Comparison of ENCODE assay signal across 11 mouse cellular contexts in genomic region chr10:44266561-44266960, GRCm38 (mm10). TPM values are rescaled to one million over a fixed set of nuclear protein-coding genes. Genes with fewer than 3 reads are reported as not detected.
DNase-seq lines count a peak whose midpoint lies in the region; ATAC-seq lines count a peak whose summit lies in the region.
"Had no signal": no experiment of that assay in that cellular context is flagged by ENCODE, and none has a peak within 500 bp of the region (broad histone marks: within the 10 kb centered on the region; RNA-seq: fewer than 3 reads in every experiment).

No protein-coding gene starts in this region.

- H3K9ac ChIP-seq in heart, embryonic 14.5 days (ENCODE audit: low read length), result no peak overlapping the region
- H3K9ac ChIP-seq in embryonic facial prominence, embryonic 12.5 days, result no peak overlapping the region

- H3K4me3 ChIP-seq in heart, embryonic 14.5 days (ENCODE audit: control insufficient read depth in 1 of 2, insufficient read depth in 1 of 2, low read depth in 1 of 2, low read length in 2 of 2), result no peak overlapping the region
- H3K4me3 ChIP-seq in embryonic facial prominence, embryonic 12.5 days, result no peak overlapping the region

- H3K36me3 ChIP-seq in heart, embryonic 14.5 days (ENCODE audit: control insufficient read depth, insufficient read depth, low read length), result no peaks in the 10 kb centered on the region
- no peaks in the 10 kb centered on the region for H3K36me3 ChIP-seq in embryonic facial prominence, embryonic 12.5 days

- H3K27me3 ChIP-seq in heart, embryonic 14.5 days (ENCODE audit: control insufficient read depth, insufficient read depth, low read length), result no peaks in the 10 kb centered on the region
- H3K27me3 ChIP-seq in embryonic facial prominence, embryonic 12.5 days, result no peaks in the 10 kb centered on the region

- DNase-seq in heart, adult 18-20 months, result no peak
- DNase-seq in kidney, postnatal 36 days, result peak; percentile 54 to 67
- DNase-seq in lung, postnatal 25 days (ENCODE audit: low spot score), result peak; percentile 42
- no peak for DNase-seq in gastrocnemius, postnatal 4 days (ENCODE audit: low spot score in 2 of 2)
- DNase-seq in thymus, postnatal 14 days, result no peak
- DNase-seq in urinary bladder, postnatal 36 days (ENCODE audit: low spot score in 2 of 2), result no peak
- DNase-seq: adrenal gland, adult 8-10 months; gastrocnemius, adult 2 months; layer of hippocampus, adult 9-11 months had no signal

- H3K4me1 ChIP-seq in heart, embryonic 14.5 days (ENCODE audit: control insufficient read depth in 2 of 2, insufficient read depth in 2 of 2, low read length in 2 of 2), result peaks cover 6 to 19% of the 10 kb centered on the region in 2 experiments
- H3K4me1 ChIP-seq in embryonic facial prominence, embryonic 12.5 days, result peaks cover 15% of the 10 kb centered on the region

- peak overlapping the region; percentile 93 for H3K4me2 ChIP-seq in heart, embryonic 14.5 days (ENCODE audit: low read length)
- peak overlapping the region; percentile 73; the same call in 1 of the 2 replicates for H3K4me2 ChIP-seq in embryonic facial prominence, embryonic 12.5 days (replicated peaks)

- no peak overlapping the region for H3K27ac ChIP-seq in heart, embryonic 14.5 days (replicated peaks in 1 of 2; ENCODE audit: control insufficient read depth in 1 of 2, insufficient read depth in 1 of 2, low read depth in 2 of 2, low read length in 2 of 2)
- H3K27ac ChIP-seq in embryonic facial prominence, embryonic 12.5 days, result no peak overlapping the region

- H3K9me3 ChIP-seq in heart, embryonic 14.5 days (ENCODE audit: control insufficient read depth, low read length), result no peaks in the 10 kb centered on the region
- H3K9me3 ChIP-seq in embryonic facial prominence, embryonic 12.5 days, result no peaks in the 10 kb centered on the region

- ATAC-seq in heart, embryonic 14.5 days (ENCODE audit: insufficient number of reproducible peaks, insufficient read depth, low FRiP score, low read depth), result no peak
- ATAC-seq in embryonic facial prominence, embryonic 12.5 days (ENCODE audit: insufficient number of reproducible peaks, insufficient read depth, low FRiP score, low TSS enrichment), result no peak

RNA-seq across cellular contexts. Expression of gene Atg5, which starts 1.6 kb away (rescaled TPM):
- polyA plus RNA-seq in heart, embryonic 14.5 days (2014; fragmentation: Nextera tagmentation; extraction: Ambion mirVana), result 23.9 and 27.9 TPM in 2 replicates
- total RNA-seq in heart, adult 18-20 months (2021), result 10 to 100 TPM; 16.3 to 16.7 TPM
- polyA plus RNA-seq in embryonic facial prominence, embryonic 12.5 days (2016; fragmentation: Nextera tagmentation; extraction: Ambion mirVana), result 47.0 and 49.2 TPM in 2 replicates
- total RNA-seq in gastrocnemius, postnatal 4 days (2021), result 10 to 100 TPM; 16.4 to 19.6 TPM

Comparison
In these comparisons a context has a peak if more than half of its experiments do, and no peak if none do; other contexts are left out.
1. DNase-seq: peak in kidney, postnatal 36 days (2 of 2) and lung, postnatal 25 days (single experiment); none in heart, adult 18-20 months (0 of 2), gastrocnemius, postnatal 4 days (0 of 2), thymus, postnatal 14 days (single experiment) and urinary bladder, postnatal 36 days (0 of 2).